Mouse (Mus musculus): ENCODE measurements around the gene Zfyve1. TPM values are rescaled to one million over a fixed set of nuclear protein-coding genes. Genes with fewer than 3 reads are reported as not detected.
"Not testable (repeated sequence)": the region's sequence is repeated elsewhere in the genome, so short reads cannot be mapped to it uniquely, and the experiment has no call there.

Gene Zfyve1
- polyA plus RNA-seq (2015; fragmentation: Nextera tagmentation; extraction: Ambion mirVana), result 24.5 and 26.1 TPM in 2 replicates

DNA sequence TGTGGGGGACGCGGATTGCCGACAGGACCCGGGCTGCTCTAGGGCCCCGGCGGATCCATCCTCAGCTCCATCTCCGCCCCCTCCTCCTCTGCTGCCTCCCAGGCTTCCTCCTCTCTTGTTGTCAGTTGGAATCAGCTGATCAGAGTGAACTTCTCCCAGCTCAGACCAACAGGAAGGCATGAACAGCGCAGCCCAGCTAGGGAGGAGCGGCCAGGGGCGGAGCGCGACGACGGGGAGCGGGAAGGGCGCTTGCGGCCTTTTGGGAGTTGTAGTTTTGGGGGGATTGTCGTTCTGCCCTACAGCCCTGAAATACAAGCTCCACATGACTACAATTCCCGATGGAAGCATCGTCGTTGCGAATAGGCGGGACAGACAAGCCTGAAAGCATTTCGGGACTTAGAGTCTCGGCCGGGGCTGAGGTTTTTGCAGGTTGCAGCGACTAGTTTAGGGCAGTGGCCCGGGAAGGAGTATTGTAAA, at the start of gene Zfyve1:
TSS of gene Zfyve1 (minus strand) at position 198 of the 477 bp plus-strand sequence.
- peak within 1 kb of the TSS; percentile 95 for H3K4me3 ChIP-seq
- H3K9ac ChIP-seq, result peak within 1 kb of the TSS; percentile 95
- peaks cover 16% of the 10 kb centered on the region for H3K4me1 ChIP-seq
- H3K4me2 ChIP-seq (replicated peaks), result peak within 1 kb of the TSS; percentile 65
- H3K36me3 ChIP-seq, result peaks cover 29% of the 10 kb centered on the region
- H3K9me3 ChIP-seq, result no peaks in the 10 kb centered on the region
- under 1% methylated on average over 28 of the region's 28 CpGs for WGBS
- H3K27me3 ChIP-seq, result no peaks in the 10 kb centered on the region
- ATAC-seq (ENCODE audit: low FRiP score, low read depth), result peak; percentile 99
- peak within 1 kb of the TSS; percentile 87 for H3K27ac ChIP-seq

DNA sequence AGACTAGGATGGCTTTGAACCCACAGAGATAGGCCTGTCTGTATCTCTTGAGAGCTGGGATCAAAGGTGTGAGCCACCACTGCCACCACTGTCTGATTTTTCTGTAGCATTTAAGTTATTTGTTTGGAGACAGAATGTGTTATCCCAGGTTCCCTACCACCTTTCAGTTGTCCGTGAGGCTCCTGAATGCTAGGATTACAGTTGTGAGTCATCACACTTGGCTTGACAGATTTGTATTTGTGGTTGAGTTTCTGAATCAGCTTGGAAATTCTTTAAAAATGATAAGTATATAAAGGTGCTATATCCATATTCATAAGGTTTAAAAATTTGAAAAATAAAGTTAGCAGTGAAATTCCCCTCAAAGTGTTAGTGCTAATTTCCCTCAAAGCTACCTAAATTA, 46.1 kb upstream of the Zfyve1 start:
- H3K4me2 ChIP-seq (replicated peaks), result no peak overlapping the region
- no peaks in the 10 kb centered on the region for H3K27me3 ChIP-seq

DNA sequence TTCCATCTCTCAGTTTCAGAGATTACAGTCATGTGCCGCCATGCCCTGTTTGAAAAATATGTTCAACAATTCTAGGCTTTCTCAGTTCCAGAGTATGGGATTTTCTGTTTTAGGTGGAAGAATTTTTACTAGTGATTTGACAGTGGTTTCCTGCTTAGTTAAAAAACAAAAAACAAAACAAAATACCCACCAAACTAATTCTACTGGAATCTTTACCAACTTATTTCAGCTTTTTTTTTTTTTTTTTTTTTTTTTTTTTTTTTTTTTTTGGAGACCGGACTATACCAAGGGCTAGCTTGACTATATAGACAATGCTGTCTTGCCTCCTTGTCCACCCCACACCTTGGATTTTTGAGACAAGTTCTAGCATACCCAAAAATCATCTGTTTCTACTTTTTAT, 44.2 kb upstream of the Zfyve1 start:
- H3K9me3 ChIP-seq, result no peaks in the 10 kb centered on the region
- no peaks in the 10 kb centered on the region for H3K27me3 ChIP-seq
- no peak overlapping the region for H3K4me2 ChIP-seq (replicated peaks)
- H3K4me3 ChIP-seq, result no peak overlapping the region
- peaks cover 68% of the 10 kb centered on the region for H3K36me3 ChIP-seq
- WGBS, result 92% methylated on average over 2 of the region's 2 CpGs
- no peak overlapping the region for H3K9ac ChIP-seq
- no peak for ATAC-seq (ENCODE audit: low FRiP score, low read depth)
- no peak overlapping the region for H3K27ac ChIP-seq
- no peaks in the 10 kb centered on the region for H3K4me1 ChIP-seq

More for the DNA sequence above, 46.1 kb upstream of the Zfyve1 start:
- no peak overlapping the region for H3K4me3 ChIP-seq
- H3K9ac ChIP-seq, result no peak overlapping the region
- H3K27ac ChIP-seq, result no peak overlapping the region
- peaks cover 63% of the 10 kb centered on the region for H3K36me3 ChIP-seq
- H3K9me3 ChIP-seq, result no peaks in the 10 kb centered on the region
- 98% methylated on average over 1 of the region's 1 CpGs for WGBS
- ATAC-seq (ENCODE audit: low FRiP score, low read depth), result no peak
- no peaks in the 10 kb centered on the region for H3K4me1 ChIP-seq

DNA sequence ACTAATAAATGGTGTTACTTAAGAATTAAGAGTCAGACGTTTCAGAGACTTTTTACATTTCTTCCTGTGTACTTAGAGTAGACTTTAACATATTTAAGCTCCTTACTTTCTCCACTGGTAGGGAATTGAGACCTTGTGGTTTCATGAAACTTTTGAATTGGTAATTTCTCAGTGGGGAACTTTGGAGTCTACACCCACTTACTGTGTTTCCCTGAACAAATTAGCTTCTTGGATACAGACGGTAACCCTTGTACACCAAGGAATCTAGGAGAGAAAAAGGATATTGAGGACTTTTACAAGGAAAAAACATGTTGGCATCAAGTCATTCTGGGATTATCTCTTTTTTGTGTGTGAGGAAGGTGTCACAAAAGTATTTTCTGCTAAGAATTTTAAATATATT, 36.8 kb upstream of the Zfyve1 start:
- H3K27ac ChIP-seq, result no peak overlapping the region
- H3K36me3 ChIP-seq, result peaks cover 30% of the 10 kb centered on the region
- H3K4me3 ChIP-seq, result peak overlapping the region; percentile 96
- peak overlapping the region; percentile 63 for H3K4me2 ChIP-seq (replicated peaks)
- no peak overlapping the region for H3K9ac ChIP-seq
- no peak for ATAC-seq (ENCODE audit: low FRiP score, low read depth)
- H3K9me3 ChIP-seq, result no peaks in the 10 kb centered on the region
- WGBS, result 47% methylated on average over 2 of the region's 2 CpGs
- no peaks in the 10 kb centered on the region for H3K27me3 ChIP-seq
- H3K4me1 ChIP-seq, result peaks cover 7% of the 10 kb centered on the region; the same call in 1 of the 2 replicates

DNA sequence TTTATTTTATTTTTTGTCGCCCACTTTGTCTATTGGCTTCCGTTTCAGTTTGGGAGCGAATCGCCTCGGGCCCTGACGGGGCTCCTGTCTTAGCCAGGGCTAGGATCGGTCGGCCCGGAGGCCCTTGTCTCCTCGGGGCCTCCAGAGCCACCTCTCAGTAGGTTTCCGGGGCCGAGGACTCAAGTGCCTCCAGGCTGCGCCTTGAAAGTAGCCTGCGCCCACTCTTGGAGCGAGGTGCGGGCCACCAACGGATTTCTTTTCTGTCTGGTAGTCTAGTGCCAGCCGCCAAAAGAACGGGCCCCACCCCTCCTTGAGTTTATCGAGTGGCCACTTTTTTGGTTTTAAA, 35.6 kb upstream of the Zfyve1 start:
- ATAC-seq (ENCODE audit: low FRiP score, low read depth), result peak; percentile 5; the same call in 1 of the 2 replicates
- peak overlapping the region; percentile 63 for H3K4me2 ChIP-seq (replicated peaks)
- WGBS, result 0% methylated on average over 19 of the region's 20 CpGs

DNA sequence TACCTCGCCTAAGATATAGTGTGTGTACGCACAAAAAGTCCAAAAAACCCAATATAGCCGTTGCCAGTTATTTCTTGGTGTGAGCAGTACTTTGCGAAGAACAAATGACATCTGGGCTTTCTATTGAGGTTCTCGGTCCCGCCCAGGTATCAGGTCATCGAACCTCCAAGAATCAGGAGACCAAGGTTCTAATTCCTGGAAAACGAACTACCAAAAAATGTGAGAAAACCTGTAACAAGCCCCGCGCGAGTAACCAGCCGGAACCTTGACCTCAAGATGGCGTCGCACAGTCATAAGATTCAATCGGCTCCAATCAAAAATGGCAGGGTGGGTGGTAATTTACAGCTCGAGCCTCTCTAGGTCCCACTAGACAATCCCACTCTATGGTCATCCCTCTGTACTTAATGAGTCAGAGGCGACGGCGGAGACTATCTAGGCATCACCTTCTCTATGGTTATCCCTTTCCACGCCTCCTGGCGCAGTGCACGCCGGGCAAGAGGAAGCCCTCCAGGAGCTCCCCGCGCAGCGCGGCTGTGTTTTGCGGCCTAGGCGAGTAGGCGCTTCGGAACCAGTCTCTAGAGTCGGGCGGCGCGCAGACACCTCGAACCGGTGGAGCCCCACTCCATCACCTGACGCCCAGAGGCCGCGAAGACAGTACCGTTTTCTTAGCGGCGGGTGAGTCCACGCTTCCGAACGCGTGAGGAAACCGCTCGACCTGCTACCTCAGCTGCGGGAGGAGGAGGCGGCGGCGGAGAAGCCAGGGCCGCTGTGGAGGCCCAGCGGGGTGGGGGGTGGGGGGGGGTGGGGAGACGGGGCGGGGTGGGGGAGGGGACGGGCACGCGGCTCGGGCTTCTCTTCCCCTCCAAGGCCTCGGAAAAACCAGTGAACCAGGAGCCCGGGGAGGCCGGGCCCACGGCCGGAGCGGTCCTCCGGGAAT, 35.0 kb upstream of the Zfyve1 start:
- WGBS, result under 1% methylated on average over 61 of the region's 68 CpGs
- peak; percentile 100 for ATAC-seq (ENCODE audit: low FRiP score, low read depth)
- Histone ChIP-seq H3K4me1 (peaks cover 7% of the 10 kb centered on the region; the same call in 1 of the 2 replicates), H3K27me3 (no peaks in the 10 kb centered on the region), H3K9me3 (no peaks in the 10 kb centered on the region), H3K4me2 (replicated peaks) (peak overlapping the region; percentile 68), H3K36me3 (peaks cover 17% of the 10 kb centered on the region), H3K27ac (peak overlapping the region; percentile 95), H3K9ac (peak overlapping the region; percentile 98), H3K4me3 (peak overlapping the region; percentile 96)

More for the DNA sequence above, 35.6 kb upstream of the Zfyve1 start:
- peaks cover 23% of the 10 kb centered on the region for H3K36me3 ChIP-seq
- peak overlapping the region; percentile 98 for H3K9ac ChIP-seq
- H3K27ac ChIP-seq, result peak overlapping the region; percentile 95
- H3K27me3 ChIP-seq, result no peaks in the 10 kb centered on the region
- peak overlapping the region; percentile 96 for H3K4me3 ChIP-seq
- H3K9me3 ChIP-seq, result no peaks in the 10 kb centered on the region
- peaks cover 7% of the 10 kb centered on the region; the same call in 1 of the 2 replicates for H3K4me1 ChIP-seq

DNA sequence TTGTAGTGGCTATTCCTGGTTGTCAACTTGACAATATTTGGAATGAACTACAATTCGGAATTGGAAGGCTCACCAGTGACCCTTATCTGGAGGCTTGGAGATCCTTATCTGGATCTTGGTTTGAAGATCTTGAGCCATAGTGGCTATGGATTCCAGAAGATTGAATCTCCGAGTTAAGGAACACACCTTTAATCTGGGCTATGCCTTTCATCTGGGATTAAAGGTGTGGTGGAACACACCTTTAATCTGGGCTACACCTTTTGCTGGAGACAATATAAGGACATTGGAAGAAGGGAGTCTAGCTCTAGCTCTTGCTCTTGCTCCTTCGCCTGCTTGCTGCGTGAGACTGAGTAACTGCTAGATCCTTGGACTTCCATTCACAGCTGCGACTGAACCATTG, 33.9 kb upstream of the Zfyve1 start, which contains the start of gene Rbm25:
TSS of gene Rbm25 (plus strand) at position 301 of the 400 bp plus-strand sequence.
- WGBS, result no CpG with 5 or more reads among the region's 5 CpGs
- peak within 1 kb of the TSS; percentile 68 for H3K4me2 ChIP-seq (replicated peaks)
- H3K4me1 ChIP-seq; H3K9me3 ChIP-seq; ATAC-seq (ENCODE audit: low FRiP score, low read depth); H3K27me3 ChIP-seq; H3K36me3 ChIP-seq: not testable (repeated sequence)
- peak within 1 kb of the TSS; percentile 98 for H3K9ac ChIP-seq
- peak within 1 kb of the TSS; percentile 95 for H3K27ac ChIP-seq
- peak within 1 kb of the TSS; percentile 96 for H3K4me3 ChIP-seq

DNA sequence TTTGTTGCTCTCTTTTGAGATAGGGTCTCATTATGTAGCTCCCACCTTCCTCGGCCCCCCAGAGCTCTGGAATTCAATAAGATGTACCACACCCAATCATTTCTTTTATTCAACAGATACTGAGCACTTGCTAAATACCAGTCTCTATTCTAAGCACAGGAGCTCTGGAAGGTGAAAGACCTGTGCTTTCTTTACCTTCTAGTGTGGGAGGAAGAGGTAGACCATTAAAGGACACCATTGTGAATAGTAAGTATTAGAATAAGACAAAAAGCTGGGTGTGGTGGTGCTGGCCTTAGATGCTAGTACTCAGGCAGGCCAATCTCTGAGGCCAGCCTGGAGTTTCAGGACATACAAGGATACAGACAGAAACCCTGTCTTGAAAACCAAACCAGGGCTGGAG, 27.3 kb upstream of the Zfyve1 start:
- no peaks in the 10 kb centered on the region for H3K27me3 ChIP-seq
- H3K4me3 ChIP-seq, result no peak overlapping the region
- H3K9me3 ChIP-seq, result no peaks in the 10 kb centered on the region
- no peaks in the 10 kb centered on the region for H3K36me3 ChIP-seq
- H3K4me2 ChIP-seq (replicated peaks), result no peak overlapping the region
- no peaks in the 10 kb centered on the region for H3K4me1 ChIP-seq
- H3K9ac ChIP-seq, result no peak overlapping the region
- 87% methylated on average over 1 of the region's 1 CpGs for WGBS
- H3K27ac ChIP-seq, result no peak overlapping the region
- no peak for ATAC-seq (ENCODE audit: low FRiP score, low read depth)

DNA sequence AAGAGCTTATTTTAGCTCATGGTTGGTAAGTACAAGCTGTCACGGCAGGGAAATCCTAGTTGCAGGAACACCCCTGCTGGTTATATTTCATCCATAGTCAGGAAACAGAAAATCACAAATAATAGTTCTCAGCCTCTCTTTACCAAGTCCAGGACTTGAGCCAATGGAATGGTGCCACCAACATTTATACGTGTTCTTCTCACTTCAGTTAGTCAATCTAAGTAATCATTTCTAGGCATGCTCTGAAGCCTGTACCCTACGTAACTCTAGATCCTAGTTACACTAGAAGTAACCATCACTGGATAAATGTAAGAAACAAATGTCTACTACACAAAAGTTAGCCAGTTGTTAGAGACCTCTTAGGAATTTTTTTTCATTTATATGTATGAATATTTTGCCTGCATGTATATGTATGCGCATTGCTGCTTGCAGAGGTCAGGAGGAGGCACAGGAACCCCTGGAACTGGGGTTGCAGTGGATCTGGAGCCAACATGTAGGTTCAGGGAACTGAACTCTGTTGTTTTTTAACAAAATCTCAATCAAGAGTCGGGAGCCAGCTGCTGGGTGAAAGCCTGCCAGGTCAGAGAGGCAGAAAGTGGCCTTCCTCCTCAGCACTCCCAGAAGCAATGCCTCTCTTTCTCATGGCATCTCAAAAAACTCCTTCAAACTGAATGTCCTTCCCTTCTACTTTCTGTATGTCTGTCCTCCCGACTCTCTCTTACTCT, 25.2 kb upstream of the Zfyve1 start:
- Histone ChIP-seq H3K9me3 (no peaks in the 10 kb centered on the region), H3K9ac (no peak overlapping the region), H3K4me2 (replicated peaks) (no peak overlapping the region), H3K4me3 (no peak overlapping the region), H3K4me1 (no peaks in the 10 kb centered on the region), H3K36me3 (no peaks in the 10 kb centered on the region), H3K27ac (no peak overlapping the region), H3K27me3 (no peaks in the 10 kb centered on the region)
- WGBS, result 82% methylated on average over 6 of the region's 6 CpGs
- ATAC-seq (ENCODE audit: low FRiP score, low read depth), result no peak

DNA sequence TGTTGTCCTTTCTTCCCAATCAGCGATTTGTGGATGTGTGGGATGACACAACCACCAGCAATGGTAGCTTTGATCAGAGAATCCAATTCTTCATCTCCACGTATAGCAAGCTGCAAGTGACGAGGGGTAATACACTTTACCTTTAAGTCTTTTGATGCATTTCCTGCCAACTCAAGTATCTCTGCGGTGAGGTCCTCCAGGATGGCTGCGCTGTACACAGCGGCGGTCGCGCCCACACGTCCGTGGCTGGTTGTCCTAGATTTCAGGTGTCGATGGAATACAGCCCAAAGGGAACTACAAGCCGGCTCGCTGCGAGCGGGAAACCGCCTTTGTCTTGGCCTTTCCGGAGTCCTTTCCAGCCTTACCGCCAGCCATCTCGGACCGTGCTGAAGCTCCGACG, 23.7 kb upstream of the Zfyve1 start:
- H3K9ac ChIP-seq; H3K4me3 ChIP-seq; ATAC-seq (ENCODE audit: low FRiP score, low read depth); H3K27me3 ChIP-seq; H3K4me2 ChIP-seq (replicated peaks); H3K27ac ChIP-seq; H3K36me3 ChIP-seq; H3K9me3 ChIP-seq; H3K4me1 ChIP-seq: not testable (repeated sequence)
- WGBS, result 60% methylated on average over 23 of the region's 23 CpGs

DNA sequence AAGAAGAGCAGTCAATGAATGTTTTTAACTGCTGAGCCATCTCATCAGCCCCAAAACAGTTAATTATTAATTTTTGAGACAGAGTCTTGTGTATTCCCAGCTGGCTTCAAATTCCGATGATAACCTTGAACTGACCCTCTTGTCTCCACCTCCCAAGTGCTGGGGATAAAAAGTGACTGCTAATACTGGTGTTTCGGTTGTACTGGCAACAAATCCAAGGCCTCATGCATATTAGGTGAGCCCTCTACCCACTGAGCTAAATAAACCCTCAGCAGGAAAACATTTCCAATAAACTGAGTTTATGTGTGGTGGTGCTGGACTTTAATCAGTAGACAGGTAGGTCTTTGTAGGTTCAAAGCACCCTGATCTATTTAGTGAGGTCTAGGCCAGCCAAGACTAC, 22.0 kb upstream of the Zfyve1 start:
- Histone ChIP-seq H3K4me3 (no peak overlapping the region), H3K27ac (no peak overlapping the region), H3K36me3 (no peaks in the 10 kb centered on the region), H3K27me3 (no peaks in the 10 kb centered on the region), H3K9ac (no peak overlapping the region), H3K4me2 (replicated peaks) (no peak overlapping the region), H3K9me3 (no peaks in the 10 kb centered on the region), H3K4me1 (no peaks in the 10 kb centered on the region)
- no peak for ATAC-seq (ENCODE audit: low FRiP score, low read depth)
- 74% methylated on average over 2 of the region's 2 CpGs for WGBS

DNA sequence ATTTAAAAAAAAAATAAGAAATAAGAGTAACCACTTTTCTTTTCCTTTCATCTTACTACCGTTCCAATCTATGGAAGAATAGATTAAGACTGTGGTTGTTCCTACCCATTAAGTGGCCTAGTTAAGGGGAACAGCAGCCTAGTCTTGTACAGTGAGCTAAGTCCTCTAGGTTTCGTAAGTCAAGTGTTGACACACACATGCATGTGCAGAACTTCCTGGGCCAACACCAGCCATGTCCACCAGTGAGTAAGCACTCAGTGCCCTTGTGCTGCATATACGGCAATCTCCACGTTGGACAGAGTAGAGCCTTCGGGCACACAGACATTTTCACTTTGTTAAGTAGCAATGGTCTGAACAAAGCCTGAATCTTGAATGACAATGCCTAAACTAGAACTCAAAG, 20.2 kb upstream of the Zfyve1 start:
- Histone ChIP-seq H3K4me2 (replicated peaks) (no peak overlapping the region), H3K36me3 (no peaks in the 10 kb centered on the region), H3K9me3 (no peaks in the 10 kb centered on the region), H3K4me1 (no peaks in the 10 kb centered on the region), H3K27ac (no peak overlapping the region), H3K4me3 (no peak overlapping the region), H3K9ac (no peak overlapping the region), H3K27me3 (no peaks in the 10 kb centered on the region)
- ATAC-seq (ENCODE audit: low FRiP score, low read depth), result no peak
- WGBS, result 91% methylated on average over 5 of the region's 5 CpGs
